Mouse (Mus musculus) heart, adult 8-10 months (tissue): ENCODE results near the gene Prox1. TPM values are rescaled to one million over a fixed set of nuclear protein-coding genes. Genes with fewer than 3 reads are reported as not detected.

ENCODE experiments used
- DNase-seq: peaks from one replicate; pipeline ENCODE4 v3.0.0; 2022; ENCODE audit warnings: low spot score
- total RNA-seq, 4 experiments: library from RNA; stranded (reverse); gene quantifications; 2 replicates each; pipeline ENCODE4 v1.2.4; 2022

The Prox1 gene
- total RNA-seq, 4 experiments from 2014 or later, result 42.2 to 58.7 (median 51.7) TPM

DNA sequence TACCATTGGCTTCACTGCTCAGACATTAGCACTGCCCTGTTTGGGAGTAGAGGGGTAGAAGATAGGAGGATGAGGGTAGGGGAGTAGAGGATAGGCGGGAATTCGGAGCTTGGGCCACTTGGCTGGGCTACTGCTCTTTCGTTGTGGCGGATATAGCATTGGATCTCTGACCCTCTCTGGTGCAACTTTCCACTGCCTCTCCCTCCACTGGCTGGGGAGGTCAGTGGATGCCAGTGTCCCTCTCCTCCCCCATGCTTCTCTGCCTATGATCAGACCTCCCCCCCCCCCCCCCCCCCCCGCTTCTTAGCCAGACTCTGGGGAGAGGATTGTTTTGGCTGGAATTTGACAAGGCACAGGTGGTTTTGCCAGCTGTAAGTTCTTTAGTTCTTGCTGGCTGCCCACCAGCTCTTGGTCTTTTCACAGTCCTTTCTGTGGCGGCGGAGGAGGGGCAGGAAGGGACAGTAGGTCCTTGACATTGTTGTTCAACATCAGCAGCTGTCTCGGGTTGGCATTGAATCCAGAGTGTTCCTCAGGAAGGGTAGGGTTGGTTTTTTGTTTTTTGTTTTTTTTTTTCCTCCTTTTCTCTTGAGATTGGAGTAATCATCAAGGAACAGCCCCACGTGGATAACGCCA, 90.8 kb downstream of the Prox1 start:
- DNase-seq, result no peak

DNA sequence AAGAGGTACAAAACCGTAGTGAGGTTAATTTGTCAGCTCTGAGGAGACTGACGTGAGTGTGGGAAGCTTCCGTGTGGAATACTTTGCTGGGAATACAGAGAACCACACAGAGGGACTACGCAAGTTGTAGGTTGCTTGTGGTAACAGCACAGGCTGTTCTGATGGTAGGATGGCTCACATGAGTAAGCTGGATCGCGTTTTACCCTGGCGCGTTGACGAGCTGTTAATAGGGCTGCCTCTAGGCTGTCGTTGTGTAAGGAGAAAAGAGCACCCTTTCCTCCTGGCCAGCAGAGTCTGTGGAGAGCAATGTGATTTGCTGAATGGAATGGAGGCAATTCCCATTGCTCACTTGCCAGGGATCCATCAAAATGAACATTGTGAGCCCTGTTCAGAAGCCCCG, 93.9 kb downstream of the Prox1 start:
- DNase-seq, result no peak

Other genes starting within 250 kb of the Prox1 start
- gene Smyd2, start 248.4 kb downstream of the Prox1 start, total RNA-seq, result 100 to 1,000 TPM in 2 of 4 experiments, 10 to 100 TPM in 2; 83.0 to 114 (median 106) TPM